Mouse (Mus musculus) neural tube, embryonic 11.5 days (tissue): Measurements from ENCODE around the gene Ndufa3. TPM values are rescaled to one million over a fixed set of nuclear protein-coding genes. Genes with fewer than 3 reads are reported as not detected.

Experiments used
- ATAC-seq: fragments of 200-750 bp; cut with Nextera tagmentation; 2 replicates; pipeline ENCODE4 v1.8.0; 2017; ENCODE audit warnings: moderate number of reproducible peaks, mild to moderate bottlenecking, moderate TSS enrichment, moderate library complexity; ENCODE audit not compliant: insufficient read depth, low FRiP score, low TSS enrichment
- DNase-seq: peaks from one replicate; pipeline ENCODE4 v3.0.0-alpha.2; 2015; ENCODE audit warnings: low spot score
- H3K27ac ChIP-seq: fragments of 300-500 bp; sonication (generic); 2 replicates; pipeline ENCODE4 v1.5.1; 2014; ENCODE audit warnings: low read depth, mild to moderate bottlenecking, low read length
- H3K27me3 ChIP-seq: fragments of 300-500 bp; sonication (generic); 2 replicates; pipeline ENCODE4 v1.6.1; 2014; ENCODE audit warnings: mild to moderate bottlenecking, low read length, mixed read lengths; ENCODE audit not compliant: control insufficient read depth, insufficient read depth
- H3K36me3 ChIP-seq: fragments of 300-500 bp; sonication (generic); 2 replicates; pipeline ENCODE4 v1.6.1; 2014; ENCODE audit warnings: mild to moderate bottlenecking, low read length, moderate library complexity, mixed read lengths; ENCODE audit not compliant: control insufficient read depth, insufficient read depth
- H3K4me1 ChIP-seq: fragments of 300-500 bp; sonication (generic); 2 replicates; pipeline ENCODE4 v1.6.1; 2014; ENCODE audit warnings: low read length, mixed read lengths; ENCODE audit not compliant: control insufficient read depth, insufficient read depth
- H3K4me2 ChIP-seq: fragments of 300-500 bp; sonication (generic); 2 replicates; pipeline ENCODE4 v1.6.1; 2014; ENCODE audit warnings: low read depth, mild to moderate bottlenecking, moderate library complexity
- H3K4me3 ChIP-seq: fragments of 300-500 bp; sonication (generic); 2 replicates; pipeline ENCODE4 v1.5.1; 2014; ENCODE audit warnings: low read depth, low read length
- H3K9ac ChIP-seq: fragments of 300-500 bp; sonication (generic); 2 replicates; pipeline ENCODE4 v1.6.1; 2014; ENCODE audit warnings: mild to moderate bottlenecking, low read length
- H3K9me3 ChIP-seq: fragments of 300-500 bp; sonication (generic); 2 replicates; pipeline ENCODE4 v1.6.1; 2016; ENCODE audit warnings: low read length; ENCODE audit not compliant: control insufficient read depth
- WGBS: fragments of 180-500 bp; shearing (Covaris S2); extraction: QIAGEN DNeasy Blood & Tissue Kit; methylation state at CpG from one replicate; pipeline ENCODE4 v1.1.7; 2014; 5-methylcytosine and 5-hydroxymethylcytosine counted together
- polyA plus RNA-seq: library from polyadenylated mRNA; unstranded; fragments of >200 nt; fragmentation: Nextera tagmentation; extraction: Ambion mirVana; gene quantifications from 2 replicates; pipeline ENCODE4 v1.2.1, GENCODE M21; 2014

The Ndufa3 gene
- polyA plus RNA-seq, 1 experiment from 2014 or later: 417 TPM

- peaks cover 10% of the 10 kb centered on the region for H3K36me3 ChIP-seq
- 85% methylated on average over 4 of the region's 4 CpGs for WGBS
- H3K27ac ChIP-seq: no peak within 1 kb of the TSS
- no peak for DNase-seq
- no peak within 1 kb of the TSS for H3K9ac ChIP-seq
- H3K9me3 ChIP-seq: no peaks in the 10 kb centered on the region
- peak within 1 kb of the TSS; percentile 73; the same call in 1 of the 2 replicates for H3K4me2 ChIP-seq
- ATAC-seq: no peak
- peaks cover 6% of the 10 kb centered on the region; the same call in 1 of the 2 replicates for H3K4me1 ChIP-seq
- H3K4me3 ChIP-seq: peak within 1 kb of the TSS; percentile 66; the same call in 1 of the 2 replicates
- no peaks in the 10 kb centered on the region for H3K27me3 ChIP-seq
These were observed 1.1 kb upstream of the Ndufa3 start, which contains the start of gene Oscar for GRCm38 (mm10) chr7:3616057-3616388. TSS of gene Oscar (minus strand) at chr7:3616157.

- Histone ChIP-seq H3K9ac (no peak overlapping the region), H3K4me2 (peak overlapping the region; percentile 73; the same call in 1 of the 2 replicates), H3K9me3 (no peaks in the 10 kb centered on the region), H3K36me3 (peaks cover 10% of the 10 kb centered on the region), H3K27me3 (no peaks in the 10 kb centered on the region), H3K4me3 (peak overlapping the region; percentile 66), H3K27ac (no peak overlapping the region), H3K4me1 (peaks cover 6% of the 10 kb centered on the region; the same call in 1 of the 2 replicates)
- DNase-seq (no peak), ATAC-seq (peak; percentile 35)
- WGBS: 41% methylated on average over 6 of the region's 6 CpGs
These were observed 558 bp upstream of the Ndufa3 start for GRCm38 (mm10) chr7:3616389-3617241.

GRCm38 (mm10) chr7:3629030-3629429, 11.9 kb downstream of the Ndufa3 start:
- H3K4me3 ChIP-seq: peak overlapping the region; percentile 57
- WGBS: 44% methylated on average over 4 of the region's 4 CpGs
- H3K4me2 ChIP-seq: peak overlapping the region; percentile 92
- H3K27ac ChIP-seq: no peak overlapping the region
- peaks cover 10% of the 10 kb centered on the region for H3K4me1 ChIP-seq
- peak overlapping the region; percentile 67 for H3K9ac ChIP-seq
- no peaks in the 10 kb centered on the region for H3K27me3 ChIP-seq
- H3K36me3 ChIP-seq: no peaks in the 10 kb centered on the region; the same call in 1 of the 2 replicates
- no peaks in the 10 kb centered on the region for H3K9me3 ChIP-seq
- ATAC-seq (peak; percentile 56; the same call in 1 of the 2 replicates), DNase-seq (no peak)

GRCm38 (mm10) chr7:3629543-3630477, 12.6 kb downstream of the Ndufa3 start, which contains the start of the genes Tfpt and Prpf31:
TSS of gene Tfpt (minus strand) at chr7:3629929.
TSS of gene Prpf31 (plus strand) at chr7:3629985.
- no peak within 1 kb of the TSS for H3K27ac ChIP-seq
- H3K4me1 ChIP-seq: peaks cover 10% of the 10 kb centered on the region
- H3K4me2 ChIP-seq: peak within 1 kb of the TSS; percentile 92
- peak within 1 kb of the TSS; percentile 57 for H3K4me3 ChIP-seq
- H3K9me3 ChIP-seq: no peaks in the 10 kb centered on the region
- peak within 1 kb of the TSS; percentile 79 for H3K9ac ChIP-seq
- no peaks in the 10 kb centered on the region for H3K27me3 ChIP-seq
- DNase-seq (peak; percentile 91), ATAC-seq (peak; percentile 85)
- peaks cover 3% of the 10 kb centered on the region; the same call in 1 of the 2 replicates for H3K36me3 ChIP-seq
- under 1% methylated on average over 47 of the region's 47 CpGs for WGBS

GRCm38 (mm10) chr7:3630478-3630815, 13.3 kb downstream of the Ndufa3 start:
- Histone ChIP-seq H3K27ac (no peak overlapping the region), H3K9ac (peak overlapping the region; percentile 79), H3K4me2 (peak overlapping the region; percentile 90), H3K9me3 (no peaks in the 10 kb centered on the region), H3K4me3 (peak overlapping the region; percentile 57), H3K4me1 (peaks cover 10% of the 10 kb centered on the region), H3K36me3 (peaks cover 3% of the 10 kb centered on the region; the same call in 1 of the 2 replicates), H3K27me3 (no peaks in the 10 kb centered on the region)
- WGBS: 65% methylated on average over 3 of the region's 3 CpGs
- no peak for DNase-seq
- ATAC-seq: no peak

GRCm38 (mm10) chr7:3643412-3643811, 26.2 kb downstream of the Ndufa3 start:
- H3K27me3 ChIP-seq: no peaks in the 10 kb centered on the region
- no peak for DNase-seq
- peaks cover 9% of the 10 kb centered on the region for H3K36me3 ChIP-seq
- 0 out of 2 replicates have a peak, but pooled peaks cover 3% of the 10 kb centered on the region for H3K9me3 ChIP-seq
- peaks cover 21% of the 10 kb centered on the region for H3K4me1 ChIP-seq
- no peak overlapping the region for H3K4me2 ChIP-seq
- H3K27ac ChIP-seq: no peak overlapping the region
- H3K9ac ChIP-seq: no peak overlapping the region
- 77% methylated on average over 5 of the region's 5 CpGs for WGBS
- no peak for ATAC-seq
- H3K4me3 ChIP-seq: no peak overlapping the region

- H3K9ac ChIP-seq: no peak overlapping the region
- H3K4me2 ChIP-seq: peak overlapping the region; percentile 50
- H3K4me1 ChIP-seq: peaks cover 21% of the 10 kb centered on the region
- ATAC-seq (no peak), DNase-seq (no peak)
- H3K4me3 ChIP-seq: peak overlapping the region; percentile 100
- no peak overlapping the region for H3K27ac ChIP-seq
- 0 out of 2 replicates have a peak, but pooled peaks cover 3% of the 10 kb centered on the region for H3K9me3 ChIP-seq
- H3K27me3 ChIP-seq: no peaks in the 10 kb centered on the region
- 29% methylated on average over 9 of the region's 9 CpGs for WGBS
- H3K36me3 ChIP-seq: peaks cover 6% of the 10 kb centered on the region
These were observed 26.7 kb downstream of the Ndufa3 start for GRCm38 (mm10) chr7:3643843-3644242.

- ATAC-seq: no peak
- no peak overlapping the region for H3K9ac ChIP-seq
These were observed 27.1 kb downstream of the Ndufa3 start for GRCm38 (mm10) chr7:3644348-3644671.

More at GRCm38 (mm10) chr7:3644348-3644671, 27.1 kb downstream of the Ndufa3 start:
- H3K4me2 ChIP-seq: peak overlapping the region; percentile 50
- WGBS: 1% methylated on average over 11 of the region's 11 CpGs
- peaks cover 6% of the 10 kb centered on the region for H3K36me3 ChIP-seq
- H3K4me1 ChIP-seq: peaks cover 21% of the 10 kb centered on the region
- H3K27me3 ChIP-seq: no peaks in the 10 kb centered on the region
- peak overlapping the region; percentile 100 for H3K4me3 ChIP-seq
- 0 out of 2 replicates have a peak, but pooled peaks cover 3% of the 10 kb centered on the region for H3K9me3 ChIP-seq
- H3K27ac ChIP-seq: no peak overlapping the region
- DNase-seq: no peak
